Mouse (Mus musculus) layer of hippocampus, postnatal 14 days (tissue): Measurements from ENCODE around the gene Degs1. TPM values are rescaled to one million over a fixed set of nuclear protein-coding genes. Genes with fewer than 3 reads are reported as not detected.
"Not testable (repeated sequence)": the region's sequence is repeated elsewhere in the genome, so short reads cannot be mapped to it uniquely, and the experiment has no call there.

Experiments
- DNase-seq, 2 experiments: peaks; one replicate each; pipeline ENCODE4 v3.0.0; 2021 to 2022; ENCODE audit warnings: low spot score in 2 of 2, mixed read lengths in 1 of 2
- long read RNA-seq, 2 experiments: library from polyadenylated mRNA; stranded (forward); transcript quantifications; one replicate each; pipeline ENCODE4 v2.0.0; 2021
- total RNA-seq, 2 experiments: library from RNA; stranded (reverse); gene quantifications; 2 replicates each; pipeline ENCODE4 v1.2.3; 2021

The Degs1 gene
- 10 to 100 TPM; 80.8 to 93.6 TPM for total RNA-seq
- long read RNA-seq, experiment 1, transcript Degs1-201 (3 exons, 2,048 nt), result major isoform, 114 of 129 reads
- long read RNA-seq, experiment 1, transcript Degs1-202 (2 exons, 1,405 nt), result minor isoform, 6 of 129 reads
- long read RNA-seq, experiment 1, partial matches to known transcripts, result 3 of 129 reads
- long read RNA-seq, experiment 1, other reads (novel, unspliced or antisense), result 6 of 129 reads
- long read RNA-seq, experiment 2, transcript Degs1-201 (3 exons, 2,048 nt), result major isoform, 165 of 202 reads
- long read RNA-seq, experiment 2, partial matches to known transcripts, result 4 of 202 reads
- long read RNA-seq, experiment 2, other reads (novel, unspliced or antisense), result 32 of 202 reads

DNA sequence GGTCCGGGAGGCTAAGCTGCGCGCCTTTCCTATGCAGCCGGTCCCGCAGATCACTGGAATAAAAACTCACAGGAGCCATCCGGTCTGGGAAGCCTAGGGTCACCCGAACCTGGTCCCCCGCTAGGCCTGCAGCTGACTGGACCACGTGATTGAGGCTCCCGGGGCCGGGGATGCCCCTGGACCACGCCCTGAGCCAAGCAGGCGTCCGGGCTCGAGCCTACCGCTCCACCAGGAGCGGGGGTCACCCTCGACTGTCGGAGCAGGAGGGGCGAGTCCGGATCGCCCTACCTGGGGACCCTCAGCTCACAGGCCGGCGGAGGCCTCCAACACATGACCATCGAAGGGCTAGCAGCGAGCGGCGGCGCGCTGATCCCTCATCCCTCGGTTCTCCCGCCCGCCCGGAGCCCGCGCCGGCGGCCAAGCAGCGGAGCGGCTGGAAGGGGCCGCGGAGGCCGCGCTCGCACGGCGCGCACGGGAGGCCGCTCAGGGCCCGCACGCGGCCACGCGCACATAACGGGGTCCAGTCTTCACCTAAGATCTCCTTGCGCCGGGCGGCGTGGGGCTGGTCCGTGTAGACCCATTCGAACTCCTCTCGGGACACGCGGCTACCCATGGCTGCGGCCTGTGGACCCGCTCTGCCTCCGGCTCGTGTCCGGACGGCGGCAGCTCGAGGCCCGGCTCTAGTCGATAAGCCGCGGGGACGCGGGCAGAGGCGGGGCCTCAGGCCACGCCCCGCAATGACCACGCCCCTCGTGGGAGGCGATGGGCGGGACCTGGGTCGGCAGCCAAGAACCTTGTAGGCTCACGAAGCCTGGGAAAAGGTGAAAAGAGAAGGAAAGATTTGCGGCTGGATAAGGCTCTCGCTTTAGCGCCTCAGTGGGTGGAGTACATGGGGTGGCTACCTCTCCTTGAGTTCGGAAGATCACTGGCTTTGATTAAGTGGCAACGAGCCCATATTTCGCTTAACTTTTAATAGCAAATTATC is at the start of gene Degs1:
Degs1 (minus strand) TSS at position 714 of the 985 bp plus-strand sequence.
- DNase-seq, result peak; percentile 92 to 93

DNA sequence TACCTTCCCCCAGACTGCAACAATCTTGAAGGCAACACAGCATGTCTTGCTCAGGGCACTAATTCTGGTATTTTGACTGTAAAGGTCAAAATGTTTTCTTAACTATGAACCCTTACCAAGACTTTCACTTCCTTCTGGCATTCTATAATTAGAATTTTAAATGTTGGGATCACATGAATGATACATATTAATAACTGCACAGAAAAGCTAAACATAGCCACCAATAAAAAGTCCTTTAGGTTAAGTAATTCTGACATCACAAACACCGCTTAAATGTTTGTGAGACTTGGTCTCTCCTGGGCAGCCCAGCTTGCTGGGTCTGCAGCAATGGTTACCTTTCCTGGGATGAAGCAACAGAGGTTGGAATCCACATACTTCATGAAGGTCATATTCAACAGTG is 43.3 kb upstream of the Degs1 start:
- DNase-seq, result no peak

DNA sequence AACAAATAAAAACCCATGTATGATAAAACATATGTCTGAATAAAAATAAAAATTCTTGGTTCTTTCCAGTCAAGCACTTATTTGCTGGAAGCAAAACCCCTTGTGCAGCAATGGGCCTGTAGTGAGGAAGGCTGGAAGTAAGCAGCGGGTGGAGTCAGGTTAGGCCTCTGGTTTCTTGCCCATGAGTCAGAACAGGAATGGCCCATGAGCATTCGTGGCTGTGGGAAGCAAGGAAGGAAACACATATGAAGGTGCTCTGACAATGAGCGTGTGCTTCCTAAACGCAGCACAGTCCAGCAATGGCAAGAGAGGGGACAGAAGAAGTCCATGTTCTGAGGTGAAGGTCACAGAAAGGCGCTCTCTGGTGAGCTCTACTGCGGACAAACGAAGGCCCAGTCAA is 41.9 kb upstream of the Degs1 start:
- DNase-seq, result no peak

DNA sequence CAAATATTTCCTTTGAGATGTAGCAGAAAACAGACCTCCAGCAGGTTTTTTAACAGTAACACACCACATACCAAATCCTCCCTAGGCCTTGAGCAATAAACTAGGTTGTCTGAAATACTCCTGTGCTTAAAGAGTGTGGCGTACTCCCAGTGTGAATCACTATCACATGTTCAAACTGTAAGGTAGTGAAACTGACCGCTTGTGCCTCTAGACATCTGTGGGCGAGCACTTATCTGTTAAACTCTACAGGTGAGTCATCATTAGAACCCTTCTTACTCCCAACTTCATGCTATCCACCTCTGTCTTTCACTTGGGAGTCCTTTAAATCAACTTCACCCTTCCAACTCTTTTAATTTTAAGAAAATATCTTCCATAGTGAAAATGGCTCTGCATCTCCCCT is 40.5 kb upstream of the Degs1 start:
- DNase-seq, result no peak

DNA sequence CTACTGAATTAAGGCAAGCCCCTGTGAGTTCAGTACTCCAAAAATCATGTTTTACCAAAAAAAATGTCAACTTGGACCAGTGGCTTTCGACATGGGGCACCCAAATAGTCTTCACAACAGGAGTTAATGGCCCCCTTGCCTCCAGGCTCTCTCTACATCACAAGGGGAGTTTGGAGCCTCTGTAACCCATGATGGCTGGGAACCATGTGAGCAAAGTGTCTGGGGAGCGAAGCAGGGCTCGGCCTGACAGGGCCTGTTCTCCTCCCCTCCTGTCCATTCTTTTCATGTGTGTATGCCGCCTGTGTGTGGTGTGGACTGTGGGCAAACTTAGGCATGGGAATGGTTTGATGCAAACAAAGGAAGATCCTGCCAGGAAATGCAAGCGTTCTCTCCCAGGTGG is 31.6 kb upstream of the Degs1 start:
- no peak for DNase-seq

DNA sequence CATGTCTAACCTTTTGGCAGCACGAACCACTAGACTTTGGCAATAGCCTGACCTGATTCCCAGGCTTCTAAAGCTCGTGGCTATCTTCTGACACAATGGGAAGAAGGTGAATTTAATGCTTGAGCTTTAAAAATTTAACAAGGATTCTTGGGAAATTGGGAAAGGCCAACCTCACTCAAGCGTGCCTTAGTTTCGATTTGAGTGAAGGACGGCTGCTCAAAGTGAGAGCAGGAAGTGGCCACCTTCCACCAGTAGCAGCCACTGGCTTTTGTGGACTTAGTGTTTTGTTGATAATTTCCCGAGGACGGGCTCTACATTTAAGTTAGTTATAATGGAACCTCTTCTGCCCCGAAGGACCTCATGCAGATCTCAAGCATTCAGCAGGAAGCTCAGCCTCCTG is 30.6 kb upstream of the Degs1 start:
- no peak for DNase-seq

DNA sequence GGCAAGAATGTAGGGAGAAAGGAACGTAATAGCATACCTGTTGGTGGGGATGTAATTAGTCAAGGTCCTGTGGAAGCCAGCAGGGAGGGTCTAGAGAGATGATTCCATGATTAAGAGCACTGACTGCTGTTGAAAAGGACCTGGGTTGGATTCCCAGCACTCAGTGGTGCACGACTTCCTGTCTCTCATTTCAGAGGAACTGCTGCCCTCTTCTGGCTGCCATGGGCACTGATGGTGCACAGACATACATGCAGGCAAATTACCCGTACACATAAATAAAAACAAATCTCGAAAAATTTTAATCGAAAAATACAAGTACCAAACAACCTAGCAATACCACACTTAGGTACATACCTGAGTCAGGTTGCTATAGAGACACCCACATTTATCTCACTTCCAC is 28.8 kb upstream of the Degs1 start:
- no peak for DNase-seq

DNA sequence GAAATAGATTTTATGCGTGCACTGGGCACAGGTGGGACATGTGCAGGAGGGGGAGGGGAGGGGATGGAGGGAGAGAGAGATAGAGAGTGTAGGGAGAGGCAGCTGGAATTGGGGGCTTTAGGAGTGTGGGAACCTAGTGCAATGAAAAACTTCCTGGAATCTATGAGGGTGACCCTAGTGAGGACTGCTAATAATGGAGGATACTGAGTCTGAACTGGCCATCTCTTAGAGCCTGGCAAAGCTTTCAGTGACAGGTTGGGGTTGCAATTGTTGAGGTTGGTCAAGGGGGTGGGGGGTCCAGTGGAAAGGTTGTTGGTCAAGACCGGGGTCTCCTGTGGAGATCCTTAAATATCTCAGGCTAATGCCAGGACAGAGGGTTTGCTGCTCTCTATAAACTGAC is 27.7 kb upstream of the Degs1 start:
- no peak for DNase-seq

DNA sequence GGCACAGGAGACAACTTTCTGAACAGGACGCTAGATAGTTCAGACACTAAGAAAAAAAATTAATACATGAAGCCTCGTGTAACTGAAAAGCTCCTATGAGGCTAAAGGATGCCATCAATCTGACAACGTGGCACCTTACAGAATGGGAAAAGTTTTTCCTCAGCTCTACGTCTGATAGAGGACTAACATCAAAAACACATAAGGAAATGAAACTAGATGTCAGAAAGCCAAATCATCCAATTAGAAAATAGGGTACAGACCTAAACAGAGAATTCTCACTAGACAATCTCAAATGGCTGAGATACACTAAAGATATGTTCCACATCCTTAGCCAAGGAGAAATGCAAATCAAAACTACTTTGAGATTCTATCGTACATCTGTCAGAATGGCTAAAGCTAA is 26.8 kb upstream of the Degs1 start:
- DNase-seq, result no peak

DNA sequence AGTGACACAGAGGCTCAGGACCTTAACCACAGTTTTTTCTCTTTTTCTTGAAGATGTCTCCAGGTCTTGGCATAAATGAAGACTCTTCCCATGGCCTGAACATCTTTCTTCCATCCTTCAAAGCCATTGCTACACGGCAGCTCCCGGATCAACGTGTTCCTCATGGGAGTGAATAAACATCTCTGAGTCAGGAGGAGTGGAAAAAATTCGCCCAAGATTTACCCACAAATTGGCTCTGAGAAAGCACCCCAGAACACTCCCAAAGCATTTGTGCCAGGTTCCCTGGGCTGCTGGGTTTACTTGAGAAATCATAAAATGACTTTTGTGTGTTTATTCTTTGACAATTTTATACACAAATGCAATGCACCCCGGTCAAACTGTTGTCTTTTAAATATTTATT is 20.3 kb upstream of the Degs1 start:
- DNase-seq, result no peak

DNA sequence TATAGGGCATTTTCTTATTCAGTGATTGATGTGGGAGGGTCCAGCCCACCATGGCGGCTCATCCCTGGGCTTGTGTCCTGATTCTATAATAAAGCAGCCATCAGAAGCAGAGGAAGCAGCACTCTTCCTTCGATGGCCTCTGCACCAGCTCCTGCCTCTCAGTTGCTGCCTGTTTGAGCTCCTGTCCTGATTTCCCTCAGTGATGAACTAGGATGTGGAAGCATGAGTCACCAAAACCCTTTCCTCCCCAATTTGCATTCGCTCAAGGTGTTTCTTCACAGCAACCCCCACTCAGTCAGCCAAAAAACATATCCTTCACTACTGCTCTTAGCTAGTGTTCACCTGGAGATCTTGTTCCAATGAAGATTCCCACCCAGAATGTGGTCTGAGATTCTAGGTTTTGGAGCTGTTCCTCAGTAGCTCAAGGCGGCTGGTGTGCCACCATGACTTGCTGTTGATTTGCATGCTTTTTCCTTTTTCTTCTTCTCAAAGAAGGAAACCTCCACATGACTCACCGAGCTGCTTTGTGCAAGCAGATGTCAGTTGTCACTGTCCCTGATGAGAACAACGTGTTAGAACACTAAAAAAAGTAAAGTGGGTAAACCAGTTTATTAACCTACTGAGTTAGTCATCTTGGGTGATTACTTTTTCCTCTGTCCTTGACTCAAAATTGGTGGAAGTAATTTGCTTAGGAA is 19.7 kb upstream of the Degs1 start:
- DNase-seq, result no peak

DNA sequence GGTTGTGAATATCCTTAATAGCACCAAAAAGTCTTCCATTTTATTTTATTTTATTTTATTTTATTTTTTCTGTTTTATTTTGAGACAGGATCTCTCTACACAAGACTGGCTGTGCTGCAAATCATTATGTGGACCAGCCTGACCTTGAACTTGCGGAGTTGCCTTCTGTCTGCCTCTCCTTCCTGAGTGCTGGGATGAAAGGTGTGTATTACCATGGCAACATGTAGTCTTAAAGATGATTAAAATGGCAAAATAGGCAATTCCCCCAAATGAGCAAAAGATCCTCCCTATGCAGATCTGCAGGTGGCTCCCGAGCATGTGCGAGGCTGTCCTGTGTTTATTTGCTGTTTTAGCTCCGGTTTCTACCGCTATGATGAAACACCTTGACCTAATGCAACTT is 15.2 kb upstream of the Degs1 start:
- no peak for DNase-seq

DNA sequence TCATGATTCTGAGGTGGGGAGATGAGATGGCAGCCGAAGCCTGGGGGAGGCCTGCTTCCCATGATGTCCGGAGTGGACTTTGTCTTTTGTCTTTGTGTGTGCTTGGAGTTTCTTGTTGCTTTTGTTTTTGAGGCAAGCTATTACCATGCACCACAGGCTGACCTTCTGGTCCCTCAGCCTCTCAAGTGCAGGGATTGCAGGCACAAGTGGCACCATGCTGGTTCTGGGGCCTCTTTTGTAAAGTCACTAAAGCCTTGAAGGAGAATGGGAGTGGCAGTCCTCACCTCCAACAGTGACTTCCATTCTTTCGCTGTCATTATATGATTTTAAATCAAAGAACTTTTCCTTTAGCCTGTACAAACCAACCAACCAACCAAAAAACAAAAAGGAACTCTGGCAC is 14.6 kb upstream of the Degs1 start:
- DNase-seq, result no peak

DNA sequence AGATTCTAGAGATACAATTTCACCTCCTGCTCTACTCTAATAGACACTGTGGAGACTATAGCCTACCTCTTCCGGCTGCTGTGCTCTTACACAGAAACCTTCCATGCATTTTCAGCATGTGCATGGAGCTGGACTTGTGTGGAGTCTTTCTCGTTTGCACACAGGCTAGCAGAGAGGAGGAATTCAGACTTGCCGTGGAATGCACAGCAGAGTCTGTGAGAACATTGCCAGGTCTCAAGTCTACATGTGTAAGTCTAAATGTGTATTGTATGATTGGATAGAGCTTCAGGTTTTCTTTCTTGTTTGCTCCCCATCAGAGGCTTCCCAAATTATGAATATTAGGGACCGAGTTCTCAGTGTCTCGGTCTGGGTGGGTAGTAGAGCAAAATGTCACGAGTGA is 14.2 kb upstream of the Degs1 start:
- no peak for DNase-seq

DNA sequence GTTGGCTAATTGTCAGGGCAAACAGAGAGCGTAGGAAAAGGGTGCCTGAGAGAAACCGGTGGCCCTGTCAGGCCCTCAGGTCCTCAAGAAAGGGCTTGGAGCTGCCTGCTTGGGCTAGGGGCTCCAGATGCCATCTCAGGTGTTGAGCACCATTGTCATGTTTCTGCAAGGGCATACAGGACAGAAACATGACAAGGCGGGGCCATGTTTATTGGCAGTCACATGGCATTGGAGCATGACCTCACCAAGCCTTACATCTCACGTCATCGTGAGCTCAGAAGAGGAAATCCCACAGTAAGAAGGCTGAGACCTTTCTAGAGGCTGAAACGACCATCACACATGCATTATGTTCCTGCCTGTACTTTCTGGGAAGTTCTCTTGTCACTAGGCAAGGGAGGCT is 13.5 kb upstream of the Degs1 start:
- DNase-seq, result no peak

DNA sequence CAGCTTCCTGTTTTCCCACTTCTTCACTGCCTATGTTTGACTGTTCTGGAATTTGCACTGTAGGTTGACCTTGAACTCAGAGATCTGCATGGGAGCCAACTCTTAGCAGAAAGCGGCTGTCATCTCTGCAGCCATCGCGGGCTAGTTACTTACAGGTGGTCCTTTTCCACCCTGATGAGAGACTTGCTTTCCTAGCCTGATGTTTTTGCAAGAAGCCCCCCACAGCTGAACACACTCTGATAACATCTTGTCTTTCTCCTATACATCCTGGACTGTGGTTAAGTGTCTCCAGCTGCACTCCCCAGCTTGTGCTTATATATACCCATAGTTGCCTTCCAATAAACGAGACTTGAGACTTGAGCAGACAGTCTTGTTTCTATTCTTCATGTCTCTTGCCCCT is 9.7 kb upstream of the Degs1 start:
- no peak for DNase-seq

DNA sequence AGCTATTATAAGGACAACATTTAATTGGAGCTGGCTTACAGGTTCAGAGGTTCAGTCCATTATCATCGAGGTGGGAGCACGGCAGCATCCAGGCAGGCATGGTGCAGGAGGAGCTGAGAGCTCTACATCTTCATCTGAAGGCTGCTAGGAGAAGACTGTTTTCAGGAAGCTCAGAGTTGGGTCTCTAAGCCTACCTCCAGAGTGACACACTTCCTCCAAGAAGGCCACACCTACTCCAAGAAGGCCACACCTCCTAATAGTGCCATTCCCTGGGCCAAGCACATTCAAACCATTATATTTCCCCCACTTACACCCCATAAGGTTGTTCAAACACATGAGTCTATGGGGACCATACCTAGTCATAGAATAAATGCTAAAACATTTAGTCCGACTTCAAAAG is 8.1 kb upstream of the Degs1 start:
- DNase-seq, result not testable (repeated sequence)

DNA sequence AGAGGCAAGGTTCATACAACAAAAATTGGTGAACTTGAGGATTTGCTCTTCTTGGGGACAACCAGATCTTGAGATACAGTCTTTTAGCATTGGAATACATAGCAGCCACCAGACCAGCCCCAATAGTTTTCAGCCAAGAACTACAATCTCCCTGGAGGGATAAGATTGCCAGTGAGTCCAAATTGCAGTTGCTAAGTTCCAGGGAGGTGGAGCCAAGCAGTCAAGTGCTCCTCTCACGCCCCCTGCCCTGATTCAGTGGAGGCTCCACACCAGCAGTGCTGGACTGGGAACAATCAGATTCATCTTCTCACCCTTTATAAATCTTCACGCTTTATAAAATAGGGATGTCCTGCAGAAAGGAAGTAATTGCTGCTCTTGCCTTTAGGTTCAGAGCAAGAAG is 7.2 kb upstream of the Degs1 start:
- DNase-seq, result no peak

DNA sequence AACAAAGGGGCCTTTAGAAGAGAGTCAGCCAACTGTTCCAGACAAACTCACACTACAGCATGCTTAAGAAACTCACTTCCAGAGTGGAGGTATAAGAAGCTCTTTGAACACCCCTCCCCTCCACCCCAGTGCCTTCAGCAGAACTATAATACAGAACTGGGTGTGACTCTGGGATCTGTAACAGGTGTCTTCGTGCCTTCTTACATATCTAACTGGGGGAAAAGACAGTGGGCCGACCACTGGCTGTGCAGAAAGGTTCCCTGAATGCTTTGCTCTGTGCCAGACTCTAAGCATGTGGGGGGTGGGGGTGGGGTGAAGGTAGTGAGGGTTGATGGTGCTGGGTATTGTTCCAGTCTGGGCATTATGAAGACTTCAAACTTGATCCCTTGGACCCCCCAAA is 6.0 kb upstream of the Degs1 start:
- no peak for DNase-seq

DNA sequence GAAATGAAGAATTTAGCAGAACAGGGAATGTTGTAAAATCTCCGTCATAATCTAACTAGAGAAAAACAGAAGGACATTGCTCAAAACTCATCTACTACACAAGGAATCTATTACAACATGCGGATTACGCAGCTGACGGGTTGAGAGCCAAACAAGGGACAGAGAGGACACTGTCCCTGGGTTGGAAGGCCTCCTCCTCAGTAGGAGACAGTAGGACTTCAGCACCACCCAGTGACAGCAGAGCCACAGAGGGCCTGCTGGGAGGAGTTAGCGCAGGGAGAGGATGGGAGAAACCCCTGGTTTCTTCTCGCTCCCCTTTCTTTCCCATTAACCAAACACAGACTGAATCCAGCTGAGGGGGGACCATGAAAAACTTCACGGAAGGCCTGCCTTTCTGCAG is 5.2 kb upstream of the Degs1 start:
- no peak for DNase-seq

DNA sequence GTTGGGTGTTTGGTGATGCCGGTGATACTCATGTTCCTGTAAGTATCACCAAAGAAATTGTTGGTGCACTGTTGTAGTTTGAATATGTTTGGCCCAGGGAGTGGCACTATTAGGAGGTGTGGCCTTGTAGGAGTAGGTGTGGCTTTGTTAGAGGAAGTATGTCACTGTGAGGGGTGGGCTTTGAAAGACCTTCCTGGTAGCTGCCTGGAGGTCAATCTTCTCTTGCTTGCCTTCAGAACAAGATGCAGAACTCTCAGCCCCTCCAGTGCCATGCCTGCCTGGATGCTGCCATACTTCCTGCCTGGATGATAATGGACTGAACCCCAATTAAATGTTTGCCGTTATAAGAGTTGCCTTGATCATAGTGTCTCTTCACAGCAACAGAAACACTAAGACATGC is 2.2 kb upstream of the Degs1 start:
- DNase-seq, result no peak

DNA sequence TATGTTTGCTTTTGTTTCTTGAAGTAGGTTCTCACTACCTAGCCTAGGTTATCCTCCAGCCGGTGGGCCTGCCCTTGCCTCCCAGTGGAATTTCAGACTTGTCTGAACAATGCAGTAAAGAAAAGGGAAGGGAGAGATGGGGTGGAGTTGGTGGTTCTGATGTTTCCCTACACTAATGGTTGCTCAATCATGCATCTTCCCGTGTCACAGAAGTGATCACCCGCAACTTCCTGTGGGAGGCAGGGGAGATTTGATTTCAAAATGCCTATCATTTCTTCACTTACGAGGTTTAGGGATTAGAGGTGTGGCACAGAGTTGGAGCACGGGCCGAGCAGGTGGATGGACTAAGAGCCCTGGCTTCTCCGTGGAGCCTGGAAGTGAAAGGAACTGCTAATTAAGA is 627 bp upstream of the Degs1 start:
- DNase-seq, result no peak
